Mouse (Mus musculus) kidney, postnatal 10 days (tissue): ENCODE data around the gene Mrps21.
"Not testable (repeated sequence)": the region's sequence is repeated elsewhere in the genome, so short reads cannot be mapped to it uniquely, and the experiment has no call there.

Experiments
- DNase-seq: peaks from one replicate; pipeline ENCODE4 v3.0.0; 2021; ENCODE audit warnings: mixed read lengths

Gene Mrps21

DNA sequence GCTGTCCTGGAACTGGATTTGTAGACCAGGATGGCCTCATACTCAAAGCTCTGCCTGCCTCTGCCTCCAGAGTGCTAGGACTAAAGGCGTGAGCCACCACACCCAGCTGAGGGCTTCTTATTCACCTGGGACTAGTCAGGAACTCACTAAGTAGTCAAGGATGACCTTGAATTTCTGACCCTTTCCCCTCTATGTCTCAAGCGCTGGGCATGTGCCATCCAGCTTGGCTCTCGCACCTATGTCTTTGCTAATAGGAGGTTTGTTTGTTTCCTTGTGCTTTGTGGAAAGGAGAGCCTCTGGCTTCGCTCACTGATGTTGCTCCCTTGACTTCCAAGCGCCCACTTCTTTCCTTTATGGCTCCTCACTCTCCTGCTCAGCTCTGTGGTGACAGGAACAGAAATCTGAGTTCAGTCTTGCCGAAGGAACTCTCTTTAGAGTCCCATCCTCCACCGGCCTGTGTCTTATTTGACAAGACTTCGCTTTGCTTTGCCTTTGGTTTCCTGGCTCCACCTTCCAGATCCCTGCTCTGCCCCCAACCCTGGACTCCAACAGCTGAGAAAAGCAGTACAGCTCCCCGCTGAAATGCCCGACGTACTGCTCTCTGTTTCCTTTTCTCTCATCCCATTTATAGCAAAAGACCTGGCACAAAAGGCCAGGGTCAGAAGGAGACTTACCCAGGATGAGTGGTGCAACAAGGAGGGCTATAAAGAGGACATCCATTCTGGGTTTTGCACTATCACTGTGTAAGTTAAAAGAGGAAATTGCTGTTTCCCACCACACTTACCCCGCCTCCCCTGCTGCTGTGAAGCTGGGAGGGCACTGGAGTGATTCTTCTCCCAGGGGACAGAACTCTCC is 20.1 kb upstream of the Mrps21 start, which contains the start of gene BC028528:
Gene BC028528, minus strand, starts transcription at position 795 of the 855 bp plus-strand sequence.
- DNase-seq = peak; percentile 69

DNA sequence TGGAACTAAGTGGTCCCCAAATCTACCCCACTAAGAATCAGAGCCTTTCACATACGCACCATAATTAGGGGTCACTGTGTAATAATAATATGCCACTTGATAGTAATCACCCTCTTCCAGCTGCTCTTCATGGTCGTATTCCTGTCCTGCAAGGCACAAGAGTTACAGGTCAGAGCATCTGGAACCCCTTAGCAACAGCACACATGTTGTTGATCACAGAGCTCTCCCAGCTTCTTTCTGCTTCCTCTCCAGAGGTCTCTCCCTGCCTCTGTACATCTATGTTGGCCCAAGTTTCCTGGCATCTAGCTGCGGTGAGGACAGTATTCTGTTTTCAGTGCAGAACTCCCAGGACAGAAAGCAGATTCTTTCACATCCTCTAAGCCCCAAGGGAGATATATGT is 18.3 kb upstream of the Mrps21 start:
- no peak for DNase-seq

- peak; percentile 48 for DNase-seq
Measured at GRCm38 (mm10) chr3:95887596-95887995, 16.3 kb upstream of the Mrps21 start.

DNA sequence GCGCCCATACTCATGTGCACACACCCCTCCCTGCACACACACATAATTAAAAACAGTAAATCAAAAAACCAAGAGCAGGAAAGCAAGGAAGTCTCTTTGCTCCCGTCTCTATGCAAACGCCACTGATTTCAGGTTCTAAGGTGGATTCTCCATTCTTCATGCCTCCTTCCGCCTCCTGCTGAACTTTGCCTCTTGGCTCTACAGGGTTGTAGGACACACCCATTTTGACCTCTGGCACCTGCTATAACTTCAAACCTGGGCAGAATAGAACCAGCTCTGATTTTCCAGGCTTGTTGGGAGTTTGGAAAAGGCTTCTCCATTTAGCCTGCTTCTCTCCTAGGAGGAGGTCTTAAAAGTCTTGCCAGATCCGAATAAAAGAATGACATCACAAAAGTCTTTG is 13.1 kb upstream of the Mrps21 start:
- no peak for DNase-seq

DNA sequence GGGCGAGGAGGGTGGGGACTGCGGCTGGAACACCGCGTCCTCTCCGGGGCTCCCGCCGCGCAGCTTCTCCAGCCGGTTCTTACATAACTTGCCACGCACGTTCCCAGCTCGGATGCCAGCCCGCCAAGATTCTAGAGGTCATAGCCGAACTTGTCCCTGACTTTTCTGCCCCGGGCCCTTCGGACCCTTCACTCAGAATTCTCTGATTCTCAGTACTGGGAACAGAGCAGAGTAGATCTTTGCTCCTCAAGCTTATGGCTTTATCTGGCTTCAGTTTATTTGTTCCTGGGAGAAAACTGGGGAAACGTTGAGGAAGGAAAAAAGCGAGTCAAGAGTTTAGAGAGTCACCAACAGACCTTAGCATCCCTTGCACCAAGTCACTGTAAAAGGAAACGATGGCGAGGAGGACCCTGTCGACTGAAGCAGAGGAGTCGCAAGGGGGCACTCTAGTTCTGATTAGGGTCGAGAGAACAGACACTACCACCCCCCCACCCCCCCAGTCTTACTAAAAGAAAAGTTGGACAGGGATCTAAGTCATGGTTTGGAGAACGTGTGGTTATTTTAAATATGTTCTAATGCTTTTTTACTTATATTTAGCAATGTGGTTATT is 11.6 kb upstream of the Mrps21 start:
- DNase-seq = peak; percentile 91

- DNase-seq = peak; percentile 95
Measured at GRCm38 (mm10) chr3:95881979-95882815, 10.9 kb upstream of the Mrps21 start, which contains the start of gene Ciart. Ciart (minus strand) TSS chr3:95882251.

GRCm38 (mm10) chr3:95879063-95879462 is 7.7 kb upstream of the Mrps21 start:
- DNase-seq = no peak

GRCm38 (mm10) chr3:95872048-95872447 is 729 bp upstream of the Mrps21 start:
- no peak for DNase-seq

GRCm38 (mm10) chr3:95870976-95871375 is 343 bp downstream of the Mrps21 start:
- DNase-seq = no peak

- DNase-seq = no peak
Measured at GRCm38 (mm10) chr3:95867408-95867807, 3.9 kb downstream of the Mrps21 start.

- DNase-seq = peak; percentile 43
Measured at GRCm38 (mm10) chr3:95866071-95866470, 5.2 kb downstream of the Mrps21 start.

- DNase-seq = no peak
Measured at GRCm38 (mm10) chr3:95865571-95865970, 5.7 kb downstream of the Mrps21 start.

GRCm38 (mm10) chr3:95865050-95865449 is 6.3 kb downstream of the Mrps21 start:
- DNase-seq = no peak

DNA sequence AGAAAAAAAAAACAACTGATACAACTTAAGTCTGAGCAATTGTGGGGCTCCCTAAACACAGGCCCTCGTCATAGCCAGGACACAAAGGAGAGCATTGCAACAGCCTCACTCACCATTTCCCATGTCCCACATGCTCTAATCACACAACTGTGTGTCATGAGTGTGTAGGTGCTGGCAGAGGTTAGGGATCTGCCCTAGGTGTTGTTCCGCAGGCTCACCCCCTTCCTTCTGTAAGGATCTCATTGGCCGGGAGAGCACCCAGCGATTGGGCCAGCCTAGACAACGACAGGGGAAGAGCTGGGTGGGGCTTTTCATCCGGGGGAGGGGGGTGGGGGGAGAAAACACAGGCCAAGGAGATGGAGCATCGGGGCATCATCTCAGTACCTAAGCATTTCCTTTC is 7.7 kb downstream of the Mrps21 start:
- DNase-seq = no peak

GRCm38 (mm10) chr3:95861796-95862195 is 9.5 kb downstream of the Mrps21 start:
- peak; percentile 82 for DNase-seq

- DNase-seq = peak; percentile 34
Measured at GRCm38 (mm10) chr3:95861216-95861615, 10.1 kb downstream of the Mrps21 start.

GRCm38 (mm10) chr3:95860323-95860722 is 11.0 kb downstream of the Mrps21 start:
- DNase-seq = no peak

GRCm38 (mm10) chr3:95858278-95858677 is 13.0 kb downstream of the Mrps21 start:
- DNase-seq = not testable (repeated sequence)

DNA sequence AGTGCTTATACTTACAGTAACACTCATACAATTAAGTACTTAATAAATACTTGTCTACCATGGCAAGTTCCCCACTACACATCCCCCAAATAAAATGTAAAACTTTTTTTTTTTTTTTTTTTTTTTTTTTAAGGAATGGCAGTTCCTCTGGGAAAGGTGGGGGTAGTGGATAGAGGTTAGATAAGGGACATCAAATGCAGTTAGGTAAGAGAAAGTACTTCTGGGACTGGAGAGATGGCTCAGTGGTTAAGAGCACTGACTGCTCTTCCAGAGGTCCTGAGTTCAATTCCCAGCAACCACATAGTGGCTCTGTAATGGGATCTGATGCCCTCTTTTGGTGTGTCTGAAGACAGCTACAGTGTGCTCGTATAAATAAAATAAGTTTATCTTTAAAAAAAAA is 14.3 kb downstream of the Mrps21 start:
- not testable (repeated sequence) for DNase-seq

- DNase-seq = no peak
Measured at GRCm38 (mm10) chr3:95856115-95856514, 15.2 kb downstream of the Mrps21 start.

GRCm38 (mm10) chr3:95855502-95856089 is 15.7 kb downstream of the Mrps21 start, which contains the start of gene Prpf3:
Prpf3 (minus strand) TSS chr3:95855885.
- peak; percentile 97 for DNase-seq

- no peak for DNase-seq
Measured at GRCm38 (mm10) chr3:95851317-95851716, 20.0 kb downstream of the Mrps21 start.

GRCm38 (mm10) chr3:95850611-95851010 is 20.7 kb downstream of the Mrps21 start:
- no peak for DNase-seq
